Mouse (Mus musculus) T-helper 17 cell (primary cell): ENCODE results near the gene Gm5114.

Experiments
- in situ Hi-C, 2 experiments: fragments of 300-600 bp; cut with MboI, MseI; formaldehyde crosslinking; loops; 1 replicate in 1 of 2; 2 replicates in 1 of 2; pipeline ENCODE4 v1.15.1; 2025; ENCODE audit warnings: high pct_unique_total_duplicates in 2 of 2

Gm5114 gene

DNA sequence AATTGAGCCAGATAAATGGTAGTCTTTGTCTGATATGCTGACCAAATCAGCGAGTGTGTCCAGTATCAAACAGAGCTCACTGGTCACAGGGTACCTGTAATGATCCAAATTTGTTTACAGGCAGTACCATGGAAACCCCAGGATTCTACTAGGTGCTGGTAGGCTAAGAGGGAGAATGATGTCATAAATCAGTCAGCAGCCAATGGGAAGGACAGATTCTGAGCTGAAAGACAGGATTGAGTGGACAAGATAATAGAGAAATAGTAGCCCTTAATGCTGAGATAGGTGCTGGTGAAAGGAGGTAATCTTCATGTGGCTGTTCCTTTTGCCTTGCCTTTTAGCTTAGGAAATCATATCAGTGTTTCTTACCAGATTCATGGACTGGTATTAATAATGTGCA is at the start of gene Gm5114:
Gene Gm5114, minus strand, starts transcription at position 101 of the 400 bp plus-strand sequence.
- in situ Hi-C loops = loop anchor here in 1 of 2 experiments (25.0 kb wide), 1 partner anchor 301 kb away; no protein-coding TSS in a partner anchor

DNA sequence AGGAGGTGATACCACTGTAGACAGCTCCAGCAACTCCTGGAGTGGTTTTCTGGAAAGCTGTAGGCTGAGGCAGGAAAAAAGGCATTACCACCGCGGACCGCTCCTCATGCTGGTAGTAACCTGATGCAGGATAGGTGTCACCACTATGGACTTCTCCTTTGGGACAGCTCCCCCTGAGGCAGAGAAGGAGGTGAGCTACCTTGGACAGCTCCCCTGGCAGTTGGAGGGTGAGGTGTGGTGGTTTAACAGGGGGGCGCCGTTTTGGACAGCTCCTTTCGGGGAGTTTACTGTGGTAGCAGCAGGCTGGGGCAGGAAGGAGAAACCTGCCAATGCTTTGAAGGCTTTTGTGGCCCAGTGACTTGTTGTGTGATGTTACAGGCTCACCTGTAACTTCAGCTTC is 42.8 kb upstream of the Gm5114 start:
- in situ Hi-C loops = loop anchor here in 1 of 2 experiments (5.0 kb wide), 1 partner anchor 76 kb away; no protein-coding TSS in a partner anchor

DNA sequence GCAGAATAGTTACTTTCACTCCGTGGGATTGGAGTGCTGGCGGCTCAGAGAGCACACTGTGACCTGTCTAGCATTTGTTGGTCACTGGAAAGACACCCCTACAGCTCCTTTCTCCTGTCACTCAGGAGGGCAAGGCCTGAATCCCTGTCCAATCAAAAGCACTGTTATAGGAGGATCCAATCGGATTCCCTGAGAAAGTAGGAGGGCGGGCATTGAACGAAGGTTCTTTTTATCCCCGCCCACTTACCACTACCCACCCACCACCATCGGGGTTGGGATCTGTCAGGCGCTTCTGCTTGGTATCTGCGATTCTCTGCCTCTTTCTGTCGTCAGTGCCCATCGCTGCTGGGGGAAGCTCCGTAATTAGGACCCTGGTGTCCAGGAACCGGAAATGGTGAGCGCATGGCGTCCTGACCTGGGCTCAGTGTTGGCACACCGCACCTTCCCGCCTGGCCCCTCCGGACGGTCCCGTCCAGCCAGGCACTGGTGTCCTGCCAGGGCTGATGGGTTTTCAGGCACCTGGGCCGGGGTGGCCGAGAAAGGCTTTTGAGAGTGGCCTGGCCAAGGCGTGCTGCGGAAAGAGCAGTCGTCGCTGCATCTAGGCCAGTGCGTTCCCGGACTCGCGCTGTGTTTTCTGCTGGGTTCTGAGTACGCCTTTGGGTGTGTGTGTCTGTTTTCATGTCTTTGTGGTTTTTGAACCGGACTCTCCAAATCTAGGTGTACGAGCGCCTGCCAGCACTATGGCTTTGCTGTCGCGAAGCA is 36.5 kb upstream of the Gm5114 start:
- in situ Hi-C loops = loop anchor here (25.0 kb wide), 1 partner anchor 462 kb away; no protein-coding TSS in a partner anchor

DNA sequence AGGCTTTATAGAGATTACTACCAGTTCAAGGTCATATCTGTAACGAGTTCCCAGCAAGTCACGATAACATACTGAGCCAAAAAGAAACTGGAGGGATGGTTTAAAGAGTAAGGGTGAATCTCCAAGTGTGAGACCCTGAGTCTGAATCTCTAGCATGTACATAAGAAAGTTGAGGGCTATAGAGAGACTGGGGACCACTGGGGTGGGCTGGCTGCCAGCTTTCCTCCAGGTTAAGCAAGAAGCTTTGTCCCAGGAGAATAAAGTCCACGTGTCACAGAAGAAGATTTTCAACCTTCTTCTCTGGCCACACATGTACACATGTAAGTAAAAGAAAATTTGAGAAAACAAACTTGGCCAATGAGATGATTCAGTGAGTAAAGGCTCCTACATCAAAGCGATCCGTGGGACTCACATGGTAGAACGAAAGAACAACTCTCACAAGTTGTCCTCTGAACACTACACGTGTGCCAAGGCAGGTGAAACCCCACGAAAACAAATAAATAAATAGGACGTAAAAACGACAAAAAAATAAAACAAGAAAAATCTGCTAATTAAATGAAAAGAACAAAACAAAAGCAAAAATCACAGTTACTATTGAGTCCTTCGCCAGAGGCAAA is 35.8 kb upstream of the Gm5114 start:
- in situ Hi-C loops = loop anchor here (25.0 kb wide), 1 partner anchor 461 kb away; no protein-coding TSS in a partner anchor

DNA sequence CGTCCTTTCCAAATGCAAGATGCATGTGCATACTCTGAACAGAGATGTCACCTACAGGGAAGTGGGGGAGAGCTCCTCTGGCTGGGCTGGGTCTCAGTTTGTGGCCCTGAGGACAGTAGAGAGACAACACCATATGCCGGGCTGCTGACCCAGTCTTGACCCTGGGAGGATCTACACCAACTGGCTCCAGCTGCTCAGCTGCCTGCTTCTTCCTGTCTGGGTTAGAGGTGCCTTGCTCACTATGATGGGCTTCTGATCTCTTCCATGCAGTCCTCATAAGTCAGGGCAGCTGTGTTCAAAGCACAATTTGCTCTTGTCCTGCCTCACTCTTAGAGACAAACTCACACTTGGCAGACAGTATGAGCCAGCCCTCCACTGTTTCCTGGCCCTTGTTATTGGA is 28.3 kb upstream of the Gm5114 start:
- in situ Hi-C loops = loop anchor here (25.0 kb wide), 1 partner anchor 454 kb away; no protein-coding TSS in a partner anchor

DNA sequence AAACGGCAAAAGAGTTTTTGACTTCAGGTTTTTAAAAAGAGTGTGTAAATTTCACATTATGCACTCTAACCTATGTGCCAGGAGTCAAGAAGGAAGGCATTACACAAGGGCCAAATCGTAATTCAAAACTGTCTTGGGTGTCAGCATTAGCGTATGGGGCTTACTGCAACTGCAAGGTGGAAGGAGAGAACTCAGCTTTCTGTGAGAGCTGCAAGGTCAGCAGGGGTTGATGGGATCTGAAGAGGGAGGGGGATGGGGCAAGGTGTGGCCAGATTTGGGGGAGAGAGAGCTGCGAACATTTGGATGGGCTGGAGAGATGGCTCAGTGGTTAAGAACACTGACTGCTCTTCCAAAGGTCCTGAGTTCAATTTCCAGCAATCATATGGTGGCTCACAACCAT is 27.4 kb upstream of the Gm5114 start:
- in situ Hi-C loops = loop anchor here (25.0 kb wide), 1 partner anchor 453 kb away; no protein-coding TSS in a partner anchor
